Mouse (Mus musculus) limb, embryonic 14.5 days (tissue): Measurements from ENCODE around the gene Zfp212. TPM values are rescaled to one million over a fixed set of nuclear protein-coding genes. Genes with fewer than 3 reads are reported as not detected.

Source experiments
- ATAC-seq: fragments of 200-750 bp; cut with Nextera tagmentation; 2 replicates; pipeline ENCODE4 v1.8.0; 2017; ENCODE audit warnings: low read depth, moderate number of reproducible peaks, moderate TSS enrichment; ENCODE audit not compliant: low FRiP score
- DNase-seq: peaks from one replicate; pipeline ENCODE4 v3.0.0-alpha.2; 2015; ENCODE audit warnings: low spot score
- H3K27ac ChIP-seq: fragments of 300-500 bp; sonication (generic); replicated peaks from 2 replicates; pipeline ENCODE4 v1.5.1; 2014; ENCODE audit warnings: low read depth, mild to moderate bottlenecking, low read length, moderate library complexity, mixed read lengths
- H3K27me3 ChIP-seq: fragments of 300-500 bp; sonication (generic); 2 replicates; pipeline ENCODE4 v1.6.1; 2014; ENCODE audit warnings: low read length, mixed read lengths; ENCODE audit not compliant: control insufficient read depth, insufficient read depth
- H3K36me3 ChIP-seq: fragments of 300-500 bp; sonication (generic); 2 replicates; pipeline ENCODE4 v1.6.1; 2014; ENCODE audit warnings: mild to moderate bottlenecking, low read length, moderate library complexity, mixed read lengths; ENCODE audit not compliant: control insufficient read depth, insufficient read depth
- H3K4me1 ChIP-seq: fragments of 300-500 bp; sonication (generic); 2 replicates; pipeline ENCODE4 v1.6.1; 2014; ENCODE audit warnings: antibody characterized with exemption, low read length, mixed read lengths; ENCODE audit not compliant: control insufficient read depth, insufficient read depth
- H3K4me2 ChIP-seq: fragments of 300-500 bp; sonication (generic); replicated peaks from 2 replicates; pipeline ENCODE4 v1.6.1; 2014; ENCODE audit warnings: low read depth, mild to moderate bottlenecking, low read length, moderate library complexity; ENCODE audit not compliant: severe bottlenecking
- H3K4me3 ChIP-seq: fragments of 300-500 bp; sonication (generic); replicated peaks from 2 replicates; pipeline ENCODE4 v1.5.1; 2014; ENCODE audit warnings: low read length
- H3K9ac ChIP-seq: fragments of 300-500 bp; sonication (generic); 2 replicates; pipeline ENCODE4 v1.6.1; 2014; ENCODE audit warnings: mild to moderate bottlenecking, low read depth, low read length, moderate library complexity; ENCODE audit not compliant: severe bottlenecking
- H3K9me3 ChIP-seq: fragments of 300-500 bp; sonication (generic); 2 replicates; pipeline ENCODE4 v1.6.1; 2016; ENCODE audit warnings: low read length; ENCODE audit not compliant: control insufficient read depth
- POLR2A ChIP-seq: fragments of 200-500 bp; IDR thresholded peaks from 2 replicates; pipeline ENCODE4 v1.8.0; 2012; ENCODE audit warnings: inconsistent platforms, mild to moderate bottlenecking, moderate library complexity, borderline replicate concordance; ENCODE audit not compliant: insufficient read depth, insufficient read length; ENCODE audit errors: extremely low read depth
- WGBS: fragments of 180-500 bp; shearing (Covaris S2); extraction: QIAGEN DNeasy Blood & Tissue Kit; methylation state at CpG from one replicate; pipeline ENCODE4 v1.1.7; 2014; 5-methylcytosine and 5-hydroxymethylcytosine counted together
- polyA plus RNA-seq, 2 experiments: library from polyadenylated mRNA; depleted of rRNA in 1 of 2; stranded (reverse) in 1 of 2; unstranded in 1 of 2; fragments of >200 nt; fragmentation: Nextera tagmentation in 1 of 2; extraction: Ambion mirVana in 1 of 2; gene quantifications; 2 replicates each; pipeline versions ENCODE4 v1.2.1 to v1.2.3; 2012 to 2014

Zfp212 gene
- polyA plus RNA-seq, 2 experiments: 14.0 to 21.0 TPM

DNA sequence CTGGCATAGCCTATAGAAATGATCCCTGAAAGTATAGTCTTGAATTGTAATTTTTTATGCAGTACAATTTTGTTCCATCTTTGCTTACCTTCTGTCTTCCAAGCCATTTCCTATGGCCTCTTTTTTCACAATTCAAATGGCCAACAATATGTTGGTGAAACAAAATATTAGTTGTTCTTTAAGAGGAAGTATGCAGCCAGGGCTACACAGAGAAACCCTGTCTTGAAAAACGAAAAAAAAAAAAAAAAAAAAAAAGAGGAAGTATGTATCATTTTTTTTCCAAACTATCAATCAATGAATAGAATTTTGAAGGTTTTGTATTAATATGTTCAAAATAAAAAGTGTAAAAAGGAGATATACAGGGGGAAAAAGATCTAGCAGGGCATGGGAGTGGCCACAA is 8.6 kb upstream of the Zfp212 start:
- no peak overlapping the region for H3K4me2 ChIP-seq
- peaks cover 16% of the 10 kb centered on the region for H3K36me3 ChIP-seq
- no peaks in the 10 kb centered on the region for H3K27me3 ChIP-seq
- TF ChIP-seq POLR2A: no peak
- ATAC-seq: no peak
- H3K9ac ChIP-seq: no peak overlapping the region
- no peak overlapping the region for H3K4me3 ChIP-seq
- 78% methylated on average over 1 of the region's 1 CpGs for WGBS
- no peaks in the 10 kb centered on the region for H3K9me3 ChIP-seq
- DNase-seq: no peak
- H3K27ac ChIP-seq: no peak overlapping the region
- no peaks in the 10 kb centered on the region for H3K4me1 ChIP-seq

DNA sequence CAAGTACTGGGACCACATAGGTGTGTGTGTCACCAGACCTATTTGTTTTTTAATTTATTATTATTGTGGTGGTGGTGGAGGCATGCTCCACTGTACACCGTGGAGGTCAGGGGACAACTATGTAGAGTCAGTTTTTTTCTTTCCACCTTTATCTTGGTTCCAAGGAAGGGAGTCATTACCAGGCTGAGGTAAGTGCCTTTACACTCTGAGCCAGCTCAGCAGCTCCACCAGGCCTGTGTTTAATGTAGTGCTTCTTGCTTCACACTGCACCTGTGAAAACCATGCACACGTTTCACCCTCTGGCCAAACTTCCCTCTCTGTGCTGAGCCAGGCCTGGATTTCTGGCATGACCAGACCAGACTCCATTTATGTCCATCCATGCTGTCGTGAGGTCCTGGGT is 7.3 kb upstream of the Zfp212 start:
- Histone ChIP-seq H3K27me3 (no peaks in the 10 kb centered on the region), H3K36me3 (peaks cover 3% of the 10 kb centered on the region; the same call in 1 of the 2 replicates), H3K9ac (no peak overlapping the region), H3K4me1 (no peaks in the 10 kb centered on the region), H3K9me3 (no peaks in the 10 kb centered on the region), H3K27ac (no peak overlapping the region), H3K4me2 (no peak overlapping the region), H3K4me3 (no peak overlapping the region)
- TF ChIP-seq POLR2A: no peak
- ATAC-seq (no peak), DNase-seq (no peak)
- 45% methylated on average over 3 of the region's 3 CpGs for WGBS

DNA sequence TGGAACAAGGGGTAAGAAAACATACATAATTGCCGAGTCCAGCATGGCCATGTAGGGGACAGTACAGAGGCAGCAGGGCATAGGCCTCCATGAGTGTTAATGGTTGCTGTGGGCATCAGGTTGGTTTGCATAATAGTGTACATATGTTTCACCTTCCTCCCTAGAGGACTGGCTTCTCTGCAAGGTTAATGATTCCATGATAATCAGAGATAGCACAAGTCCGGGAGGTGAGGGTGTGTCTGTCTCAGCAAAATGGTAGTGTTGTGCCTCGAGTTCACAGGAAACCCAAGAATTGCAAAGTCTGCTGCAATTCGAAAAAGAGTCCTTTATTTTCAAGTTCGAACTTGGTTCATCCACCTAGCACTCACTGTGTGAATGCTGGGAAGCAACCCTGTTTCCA is 3.2 kb upstream of the Zfp212 start:
- Histone ChIP-seq H3K9ac (no peak overlapping the region), H3K36me3 (no peaks in the 10 kb centered on the region), H3K4me2 (no peak overlapping the region), H3K27me3 (no peaks in the 10 kb centered on the region), H3K4me1 (peaks cover 8% of the 10 kb centered on the region), H3K4me3 (no peak overlapping the region), H3K27ac (no peak overlapping the region), H3K9me3 (no peaks in the 10 kb centered on the region)
- TF ChIP-seq POLR2A: no peak
- WGBS: 73% methylated on average over 5 of the region's 5 CpGs
- ATAC-seq (no peak), DNase-seq (no peak)

DNA sequence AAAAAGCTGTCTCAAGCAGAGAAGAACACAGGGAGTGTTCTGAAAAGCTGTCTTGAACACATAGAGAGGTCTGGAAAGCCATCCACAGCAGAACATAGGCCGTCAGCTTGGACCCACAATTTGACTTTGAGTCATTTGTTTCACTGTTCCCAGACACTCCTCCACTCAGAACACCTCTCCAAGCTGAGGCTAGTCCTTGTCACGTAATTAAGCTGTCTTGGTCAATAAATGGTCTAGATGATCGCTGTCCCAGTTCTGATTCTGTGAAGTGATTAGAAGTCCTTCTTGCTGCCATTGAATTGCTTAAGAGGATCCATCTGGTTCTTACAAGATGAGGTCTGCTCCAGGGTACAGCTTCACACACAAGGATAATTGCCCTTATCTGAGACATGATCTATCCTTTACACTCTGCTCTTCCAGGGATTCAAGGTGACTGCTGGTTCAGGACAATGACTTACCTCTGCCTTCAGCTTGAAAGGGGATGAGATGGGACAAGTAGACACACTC is 1.5 kb upstream of the Zfp212 start:
- H3K4me1 ChIP-seq: peaks cover 11% of the 10 kb centered on the region
- ATAC-seq (no peak), DNase-seq (no peak)
- H3K4me2 ChIP-seq: no peak overlapping the region
- WGBS: 61% methylated on average over 3 of the region's 3 CpGs
- H3K4me3 ChIP-seq: no peak overlapping the region
- H3K9ac ChIP-seq: no peak overlapping the region
- no peaks in the 10 kb centered on the region for H3K9me3 ChIP-seq
- H3K27ac ChIP-seq: no peak overlapping the region
- TF ChIP-seq POLR2A: no peak
- H3K36me3 ChIP-seq: no peaks in the 10 kb centered on the region
- H3K27me3 ChIP-seq: no peaks in the 10 kb centered on the region

DNA sequence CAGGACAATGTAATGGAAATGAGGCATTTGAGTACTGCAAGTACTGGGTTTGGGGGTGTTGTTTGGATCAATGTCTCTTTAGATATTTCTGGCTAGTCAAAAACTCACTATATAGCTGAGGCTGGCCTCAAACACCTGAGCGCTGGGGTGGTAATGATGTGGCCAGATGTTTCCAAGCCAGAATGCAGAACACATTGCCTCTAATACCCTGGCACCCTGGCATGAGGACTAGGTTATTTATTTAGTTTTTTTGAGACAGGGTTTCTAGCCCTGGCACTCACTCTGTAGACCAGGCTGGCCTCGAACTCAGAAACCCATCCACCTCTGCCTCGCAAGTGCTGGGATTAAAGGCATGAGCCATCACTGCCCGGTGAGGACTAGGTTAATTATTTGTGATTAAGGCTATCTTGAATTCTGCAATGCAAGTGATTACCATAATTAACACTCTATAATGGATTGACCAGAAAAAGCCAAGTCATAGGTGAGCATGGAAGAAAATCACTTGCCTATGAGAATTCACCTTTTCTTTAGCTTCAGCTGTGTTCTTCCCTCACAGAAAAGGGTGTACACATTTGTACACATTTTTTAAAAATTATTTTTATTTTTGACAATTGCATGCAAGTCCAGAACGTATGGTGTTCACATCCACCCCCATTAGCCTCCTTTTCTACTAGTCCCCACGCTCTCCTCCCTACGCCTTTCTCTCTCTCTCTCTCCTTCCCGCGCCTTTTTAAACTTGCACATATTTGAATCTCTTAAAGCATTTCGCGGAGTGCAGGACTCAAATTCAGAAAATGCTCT is 430 bp upstream of the Zfp212 start:
- no peak; the same call in 1 of the 2 replicates for ATAC-seq
- Histone ChIP-seq H3K4me3 (peak overlapping the region; percentile 86), H3K27ac (peak overlapping the region; percentile 97)

More for the DNA sequence above, 430 bp upstream of the Zfp212 start:
- no peak for DNase-seq
- TF ChIP-seq POLR2A: no peak
- Histone ChIP-seq H3K9ac (peak overlapping the region; percentile 91), H3K36me3 (no peaks in the 10 kb centered on the region), H3K27me3 (no peaks in the 10 kb centered on the region), H3K9me3 (no peaks in the 10 kb centered on the region), H3K4me1 (peaks cover 11% of the 10 kb centered on the region), H3K4me2 (peak overlapping the region; percentile 80)
- WGBS: 27% methylated on average over 11 of the region's 11 CpGs
